Mouse (Mus musculus) E14TG2a.4 (cell line): ENCODE data around the gene Fam222b.

Experiments
- CTCF ChIP-seq: conservative IDR thresholded peaks from 2 replicates; pipeline ENCODE4 v1.5.1; 2014; ENCODE audit warnings: low read length
- POU5F1 ChIP-seq: IDR thresholded peaks from 2 replicates; pipeline ENCODE4 v1.6.1; 2014; ENCODE audit warnings: low read length, borderline replicate concordance

GRCm38 (mm10) chr11:78160675-78161074 is 66.2 kb downstream of the Fam222b start:
- TF ChIP-seq CTCF (no peak), POU5F1 (no peak)
